8 mouse cellular contexts compared by ENCODE assay signal in genomic region chr5:66337969-66338345, GRCm38 (mm10).
DNase-seq lines count a peak whose midpoint lies in the region; ATAC-seq lines count a peak whose summit lies in the region.
"Had no signal": no experiment of that assay in that cellular context is flagged by ENCODE, and none has a peak within 500 bp of the region (broad histone marks: within the 10 kb centered on the region; RNA-seq: fewer than 3 reads in every experiment).

No protein-coding gene starts in this region.

- H3K9me3 ChIP-seq in forebrain, embryonic 11.5 days (ENCODE audit: control insufficient read depth, low read length) = no peaks in the 10 kb centered on the region
- no peaks in the 10 kb centered on the region for H3K9me3 ChIP-seq in hindbrain, embryonic 12.5 days (replicated peaks)
- no peaks in the 10 kb centered on the region for H3K9me3 ChIP-seq in limb, embryonic 12.5 days
- no peaks in the 10 kb centered on the region for H3K9me3 ChIP-seq in neural tube, embryonic 12.5 days

- peak; percentile 11 for DNase-seq in urinary bladder, postnatal 14 days (ENCODE audit: low spot score)
- no peak for DNase-seq in urinary bladder, postnatal 10 days (ENCODE audit: low spot score)
- peak; percentile 60 for DNase-seq in forebrain, embryonic 11.5 days (ENCODE audit: low spot score)
- DNase-seq in urinary bladder, postnatal 25 days (ENCODE audit: low spot score) = no peak

- H3K9ac ChIP-seq in forebrain, embryonic 11.5 days (ENCODE audit: low read length) = peak overlapping the region; percentile 70
- peak overlapping the region; percentile 60 for H3K9ac ChIP-seq in hindbrain, embryonic 12.5 days
- no peak overlapping the region for H3K9ac ChIP-seq in limb, embryonic 12.5 days (replicated peaks)
- peak overlapping the region; percentile 61 for H3K9ac ChIP-seq in neural tube, embryonic 12.5 days
- H3K9ac ChIP-seq: liver, embryonic 14.5 days had no signal

- H3K4me3 ChIP-seq in forebrain, embryonic 11.5 days (ENCODE audit: low read depth, low read length) = peak overlapping the region; percentile 44
- peak overlapping the region; percentile 42 for H3K4me3 ChIP-seq in hindbrain, embryonic 12.5 days
- peak overlapping the region; percentile 44 for H3K4me3 ChIP-seq in limb, embryonic 12.5 days (replicated peaks)
- peak overlapping the region; percentile 34 for H3K4me3 ChIP-seq in neural tube, embryonic 12.5 days

- H3K27ac ChIP-seq in forebrain, embryonic 11.5 days (ENCODE audit: low read depth, low read length) = no peak overlapping the region
- peak overlapping the region; percentile 76; the same call in 1 of the 2 replicates for H3K27ac ChIP-seq in hindbrain, embryonic 12.5 days
- H3K27ac ChIP-seq in limb, embryonic 12.5 days = no peak overlapping the region
- H3K27ac ChIP-seq in neural tube, embryonic 12.5 days = no peak overlapping the region
- H3K27ac ChIP-seq: liver, embryonic 14.5 days had no signal

- 19% methylated on average over 6 of the region's 6 CpGs for WGBS in forebrain, embryonic 11.5 days
- 26% methylated on average over 6 of the region's 6 CpGs for WGBS in hindbrain, embryonic 12.5 days
- 33% methylated on average over 6 of the region's 6 CpGs for WGBS in limb, embryonic 12.5 days
- 29% methylated on average over 6 of the region's 6 CpGs for WGBS in neural tube, embryonic 12.5 days

- H3K36me3 ChIP-seq in forebrain, embryonic 11.5 days (ENCODE audit: control insufficient read depth, insufficient read depth, low read length) = no peaks in the 10 kb centered on the region
- no peaks in the 10 kb centered on the region for H3K36me3 ChIP-seq in hindbrain, embryonic 12.5 days
- H3K36me3 ChIP-seq in limb, embryonic 12.5 days = no peaks in the 10 kb centered on the region
- no peaks in the 10 kb centered on the region for H3K36me3 ChIP-seq in neural tube, embryonic 12.5 days

- ATAC-seq in forebrain, embryonic 11.5 days (replicated peaks; ENCODE audit: low FRiP score) = peak; percentile 49
- peak; percentile 64 for ATAC-seq in hindbrain, embryonic 12.5 days (ENCODE audit: low FRiP score)
- no peak for ATAC-seq in limb, embryonic 12.5 days (ENCODE audit: insufficient number of reproducible peaks, insufficient read depth, low FRiP score, low TSS enrichment, low read depth)
- ATAC-seq in neural tube, embryonic 12.5 days (ENCODE audit: low FRiP score, low read depth) = peak; percentile 38; the same call in 1 of the 2 replicates

- no peaks in the 10 kb centered on the region for H3K27me3 ChIP-seq in forebrain, embryonic 11.5 days (ENCODE audit: control insufficient read depth, insufficient read depth, low read length)
- H3K27me3 ChIP-seq in hindbrain, embryonic 12.5 days = no peaks in the 10 kb centered on the region
- H3K27me3 ChIP-seq in limb, embryonic 12.5 days = peaks cover 12% of the 10 kb centered on the region
- H3K27me3 ChIP-seq in neural tube, embryonic 12.5 days (replicated peaks) = no peaks in the 10 kb centered on the region

- peak overlapping the region; percentile 89 for H3K4me2 ChIP-seq in forebrain, embryonic 11.5 days (ENCODE audit: low read depth, low read length, severe bottlenecking)
- H3K4me2 ChIP-seq in hindbrain, embryonic 12.5 days (replicated peaks) = peak overlapping the region; percentile 82
- H3K4me2 ChIP-seq in limb, embryonic 12.5 days = peak overlapping the region; percentile 94
- peak overlapping the region; percentile 78 for H3K4me2 ChIP-seq in neural tube, embryonic 12.5 days (replicated peaks)

- peaks cover 14% of the 10 kb centered on the region; the same call in 1 of the 2 replicates for H3K4me1 ChIP-seq in forebrain, embryonic 11.5 days (replicated peaks; ENCODE audit: control insufficient read depth, insufficient read depth, low read length)
- peaks cover 38% of the 10 kb centered on the region for H3K4me1 ChIP-seq in hindbrain, embryonic 12.5 days
- H3K4me1 ChIP-seq in limb, embryonic 12.5 days (replicated peaks) = peaks cover 18% of the 10 kb centered on the region
- peaks cover 34% of the 10 kb centered on the region for H3K4me1 ChIP-seq in neural tube, embryonic 12.5 days

Comparison
In these comparisons a context has a peak if more than half of its experiments do, and no peak if none do; other contexts are left out.
1. DNase-seq: peak in urinary bladder, postnatal 14 days (single experiment) and forebrain, embryonic 11.5 days (single experiment); none in urinary bladder, postnatal 10 days (single experiment) and urinary bladder, postnatal 25 days (single experiment).
2. Peak in every context shown above with its lines, with median percentiles within 50 percentile points of each other: H3K4me2 ChIP-seq and H3K4me3 ChIP-seq.